Mouse (Mus musculus): ENCODE data around the gene Abr. TPM values are rescaled to one million over a fixed set of nuclear protein-coding genes. Genes with fewer than 3 reads are reported as not detected.

Abr gene
- polyA plus RNA-seq (2014; fragmentation: Nextera tagmentation; extraction: Ambion mirVana): 46.4 and 50.5 TPM in 2 replicates

GRCm38 (mm10) chr11:76622152-76622565 is at the start of gene Abr:
TSS of gene Abr (minus strand) at chr11:76622314.
- H3K36me3 ChIP-seq (ENCODE audit: control insufficient read depth, insufficient read depth, low read length): no peaks in the 10 kb centered on the region
- peaks cover 18% of the 10 kb centered on the region for H3K27me3 ChIP-seq (ENCODE audit: control insufficient read depth, insufficient read depth, low read length)
- 1% methylated on average over 30 of the region's 31 CpGs for WGBS
- peak within 1 kb of the TSS; percentile 58 for H3K4me3 ChIP-seq (ENCODE audit: low read depth, low read length)
- ATAC-seq (replicated peaks; ENCODE audit: low FRiP score) (peak; percentile 48; the same call in 1 of the 2 replicates), DNase-seq (ENCODE audit: low spot score) (peak; percentile 79)
- peak within 1 kb of the TSS; percentile 61 for H3K9ac ChIP-seq (ENCODE audit: low read length)
- no peak within 1 kb of the TSS for H3K27ac ChIP-seq (ENCODE audit: low read depth, low read length)
- H3K4me2 ChIP-seq (ENCODE audit: low read depth, low read length, severe bottlenecking): peak within 1 kb of the TSS; percentile 99
- H3K9me3 ChIP-seq (ENCODE audit: control insufficient read depth, low read length): no peaks in the 10 kb centered on the region
- peaks cover 6% of the 10 kb centered on the region; the same call in 1 of the 2 replicates for H3K4me1 ChIP-seq (replicated peaks; ENCODE audit: control insufficient read depth, insufficient read depth, low read length)

- Histone ChIP-seq H3K9ac (ENCODE audit: low read length) (no peak overlapping the region), H3K27ac (ENCODE audit: low read depth, low read length) (no peak overlapping the region), H3K9me3 (ENCODE audit: control insufficient read depth, low read length) (no peaks in the 10 kb centered on the region), H3K36me3 (ENCODE audit: control insufficient read depth, insufficient read depth, low read length) (no peaks in the 10 kb centered on the region), H3K4me2 (ENCODE audit: low read depth, low read length, severe bottlenecking) (no peak overlapping the region), H3K27me3 (ENCODE audit: control insufficient read depth, insufficient read depth, low read length) (peaks cover 59% of the 10 kb centered on the region), H3K4me3 (ENCODE audit: low read depth, low read length) (no peak overlapping the region), H3K4me1 (replicated peaks; ENCODE audit: control insufficient read depth, insufficient read depth, low read length) (peaks cover 2% of the 10 kb centered on the region; the same call in 1 of the 2 replicates)
- no peak for ATAC-seq (replicated peaks; ENCODE audit: low FRiP score)
- 21% methylated on average over 4 of the region's 4 CpGs for WGBS
- DNase-seq (ENCODE audit: low spot score): no peak
Measured at GRCm38 (mm10) chr11:76667807-76668206, 45.7 kb upstream of the Abr start.

GRCm38 (mm10) chr11:76666002-76666649 is 44.0 kb upstream of the Abr start:
- ATAC-seq (replicated peaks; ENCODE audit: low FRiP score) (no peak), DNase-seq (ENCODE audit: low spot score) (no peak)
- H3K27me3 ChIP-seq (ENCODE audit: control insufficient read depth, insufficient read depth, low read length): peaks cover 43% of the 10 kb centered on the region
- H3K27ac ChIP-seq (ENCODE audit: low read depth, low read length): no peak overlapping the region
- H3K36me3 ChIP-seq (ENCODE audit: control insufficient read depth, insufficient read depth, low read length): no peaks in the 10 kb centered on the region
- peak overlapping the region; percentile 50 for H3K4me2 ChIP-seq (ENCODE audit: low read depth, low read length, severe bottlenecking)
- 0 out of 2 replicates have a peak overlapping the region, but pooled peaks have one; percentile 5 for H3K9ac ChIP-seq (ENCODE audit: low read length)
- no peaks in the 10 kb centered on the region for H3K9me3 ChIP-seq (ENCODE audit: control insufficient read depth, low read length)
- peaks cover 2% of the 10 kb centered on the region; the same call in 1 of the 2 replicates for H3K4me1 ChIP-seq (replicated peaks; ENCODE audit: control insufficient read depth, insufficient read depth, low read length)
- H3K4me3 ChIP-seq (ENCODE audit: low read depth, low read length): peak overlapping the region; percentile 25
- WGBS: 7% methylated on average over 35 of the region's 35 CpGs

GRCm38 (mm10) chr11:76661790-76662468 is 39.8 kb upstream of the Abr start:
- Histone ChIP-seq H3K27me3 (ENCODE audit: control insufficient read depth, insufficient read depth, low read length) (peaks cover 22% of the 10 kb centered on the region), H3K9me3 (ENCODE audit: control insufficient read depth, low read length) (no peaks in the 10 kb centered on the region), H3K36me3 (ENCODE audit: control insufficient read depth, insufficient read depth, low read length) (no peaks in the 10 kb centered on the region), H3K9ac (ENCODE audit: low read length) (no peak overlapping the region), H3K4me1 (replicated peaks; ENCODE audit: control insufficient read depth, insufficient read depth, low read length) (no peaks in the 10 kb centered on the region; the same call in 1 of the 2 replicates), H3K27ac (ENCODE audit: low read depth, low read length) (no peak overlapping the region), H3K4me3 (ENCODE audit: low read depth, low read length) (no peak overlapping the region), H3K4me2 (ENCODE audit: low read depth, low read length, severe bottlenecking) (no peak overlapping the region)
- ATAC-seq (replicated peaks; ENCODE audit: low FRiP score) (no peak), DNase-seq (ENCODE audit: low spot score) (no peak)
- 75% methylated on average over 7 of the region's 7 CpGs for WGBS

GRCm38 (mm10) chr11:76659138-76659930 is 37.2 kb upstream of the Abr start:
- ATAC-seq (replicated peaks; ENCODE audit: low FRiP score) (no peak), DNase-seq (ENCODE audit: low spot score) (no peak)
- WGBS: 75% methylated on average over 14 of the region's 14 CpGs
- Histone ChIP-seq H3K27me3 (ENCODE audit: control insufficient read depth, insufficient read depth, low read length) (no peaks in the 10 kb centered on the region), H3K4me2 (ENCODE audit: low read depth, low read length, severe bottlenecking) (no peak overlapping the region), H3K9ac (ENCODE audit: low read length) (no peak overlapping the region), H3K4me1 (replicated peaks; ENCODE audit: control insufficient read depth, insufficient read depth, low read length) (no peaks in the 10 kb centered on the region), H3K9me3 (ENCODE audit: control insufficient read depth, low read length) (no peaks in the 10 kb centered on the region), H3K36me3 (ENCODE audit: control insufficient read depth, insufficient read depth, low read length) (no peaks in the 10 kb centered on the region), H3K27ac (ENCODE audit: low read depth, low read length) (no peak overlapping the region), H3K4me3 (ENCODE audit: low read depth, low read length) (no peak overlapping the region)

GRCm38 (mm10) chr11:76657450-76657970 is 35.4 kb upstream of the Abr start:
- DNase-seq (ENCODE audit: low spot score): no peak
- no peaks in the 10 kb centered on the region for H3K36me3 ChIP-seq (ENCODE audit: control insufficient read depth, insufficient read depth, low read length)
- H3K4me1 ChIP-seq (replicated peaks; ENCODE audit: control insufficient read depth, insufficient read depth, low read length): no peaks in the 10 kb centered on the region
- no peaks in the 10 kb centered on the region for H3K27me3 ChIP-seq (ENCODE audit: control insufficient read depth, insufficient read depth, low read length)
- no peak overlapping the region for H3K4me2 ChIP-seq (ENCODE audit: low read depth, low read length, severe bottlenecking)
- 51% methylated on average over 4 of the region's 4 CpGs for WGBS
- H3K9ac ChIP-seq (ENCODE audit: low read length): no peak overlapping the region
- no peak overlapping the region for H3K27ac ChIP-seq (ENCODE audit: low read depth, low read length)
- ATAC-seq (replicated peaks; ENCODE audit: low FRiP score): no peak
- no peaks in the 10 kb centered on the region for H3K9me3 ChIP-seq (ENCODE audit: control insufficient read depth, low read length)
- no peak overlapping the region for H3K4me3 ChIP-seq (ENCODE audit: low read depth, low read length)

- H3K9ac ChIP-seq (ENCODE audit: low read length): no peak overlapping the region
- 10% methylated on average over 10 of the region's 10 CpGs for WGBS
- H3K36me3 ChIP-seq (ENCODE audit: control insufficient read depth, insufficient read depth, low read length): no peaks in the 10 kb centered on the region
- 0 out of 2 replicates have a peak, but pooled peaks cover 2% of the 10 kb centered on the region for H3K27me3 ChIP-seq (ENCODE audit: control insufficient read depth, insufficient read depth, low read length)
- H3K4me1 ChIP-seq (replicated peaks; ENCODE audit: control insufficient read depth, insufficient read depth, low read length): no peaks in the 10 kb centered on the region
- peak overlapping the region; percentile 12; the same call in 1 of the 2 replicates for H3K4me2 ChIP-seq (ENCODE audit: low read depth, low read length, severe bottlenecking)
- H3K27ac ChIP-seq (ENCODE audit: low read depth, low read length): no peak overlapping the region
- no peaks in the 10 kb centered on the region for H3K9me3 ChIP-seq (ENCODE audit: control insufficient read depth, low read length)
- no peak for ATAC-seq (replicated peaks; ENCODE audit: low FRiP score)
- H3K4me3 ChIP-seq (ENCODE audit: low read depth, low read length): no peak overlapping the region
- DNase-seq (ENCODE audit: low spot score): peak; percentile 75
Measured at GRCm38 (mm10) chr11:76655106-76655505, 33.0 kb upstream of the Abr start.

- Histone ChIP-seq H3K27ac (ENCODE audit: low read depth, low read length) (no peak overlapping the region), H3K27me3 (ENCODE audit: control insufficient read depth, insufficient read depth, low read length) (peaks cover 13% of the 10 kb centered on the region), H3K9ac (ENCODE audit: low read length) (no peak overlapping the region), H3K4me3 (ENCODE audit: low read depth, low read length) (no peak overlapping the region), H3K4me2 (ENCODE audit: low read depth, low read length, severe bottlenecking) (no peak overlapping the region), H3K4me1 (replicated peaks; ENCODE audit: control insufficient read depth, insufficient read depth, low read length) (no peaks in the 10 kb centered on the region), H3K9me3 (ENCODE audit: control insufficient read depth, low read length) (no peaks in the 10 kb centered on the region), H3K36me3 (ENCODE audit: control insufficient read depth, insufficient read depth, low read length) (no peaks in the 10 kb centered on the region)
- DNase-seq (ENCODE audit: low spot score) (no peak), ATAC-seq (replicated peaks; ENCODE audit: low FRiP score) (no peak)
- WGBS: 56% methylated on average over 3 of the region's 3 CpGs
Measured at GRCm38 (mm10) chr11:76652838-76653334, 30.8 kb upstream of the Abr start.
